Mouse (Mus musculus) hindbrain, embryonic 10.5 days (tissue): ENCODE results near the gene Stab1. TPM values are rescaled to one million over a fixed set of nuclear protein-coding genes. Genes with fewer than 3 reads are reported as not detected.
A peak's percentile ranks its signal among the peaks of the same experiment; 100 is the strongest.

Experiments used
- DNase-seq: peaks from one replicate; pipeline ENCODE4 v3.0.0-alpha.2; 2017; ENCODE audit warnings: low spot score
- H3K27ac ChIP-seq: fragments of 300-500 bp; sonication (generic); 2 replicates; pipeline ENCODE4 v1.5.1; 2016; ENCODE audit warnings: mild to moderate bottlenecking, moderate library complexity
- H3K27me3 ChIP-seq: fragments of 300-500 bp; sonication (generic); 2 replicates; pipeline ENCODE4 v1.6.1; 2016; ENCODE audit warnings: mild to moderate bottlenecking; ENCODE audit not compliant: poor library complexity, insufficient read depth, severe bottlenecking
- H3K36me3 ChIP-seq: fragments of 300-500 bp; sonication (generic); 2 replicates; pipeline ENCODE4 v1.6.1; 2016; ENCODE audit warnings: mild to moderate bottlenecking, moderate library complexity
- H3K4me1 ChIP-seq: fragments of 300-500 bp; sonication (generic); replicated peaks from 2 replicates; pipeline ENCODE4 v1.6.1; 2016; ENCODE audit warnings: mild to moderate bottlenecking
- H3K4me3 ChIP-seq: fragments of 300-500 bp; sonication (generic); 2 replicates; pipeline ENCODE4 v1.5.1; 2016; ENCODE audit warnings: mild to moderate bottlenecking, moderate library complexity
- H3K9me3 ChIP-seq: fragments of 300-500 bp; sonication (generic); 2 replicates; pipeline ENCODE4 v1.6.1; 2016; ENCODE audit warnings: mild to moderate bottlenecking, moderate library complexity
- WGBS: fragments of 180-500 bp; shearing (Covaris S2); methylation state at CpG from one replicate; pipeline ENCODE4 v1.1.7; 2016; 5-methylcytosine and 5-hydroxymethylcytosine counted together
- polyA plus RNA-seq: library from polyadenylated mRNA; unstranded; fragments of >200 nt; fragmentation: Nextera tagmentation; extraction: Ambion mirVana; gene quantifications from 2 replicates; pipeline ENCODE4 v1.2.1, GENCODE M21; 2016

Gene Stab1
- polyA plus RNA-seq, 1 experiment from 2014 or later: 25.7 TPM

GRCm38 (mm10) chr14:31132491-31132975 is 35.9 kb downstream of the Stab1 start:
- H3K4me3 ChIP-seq: peak overlapping the region; percentile 98
- 88% methylated on average over 7 of the region's 7 CpGs for WGBS
- peaks cover 65% of the 10 kb centered on the region for H3K4me1 ChIP-seq

DNA sequence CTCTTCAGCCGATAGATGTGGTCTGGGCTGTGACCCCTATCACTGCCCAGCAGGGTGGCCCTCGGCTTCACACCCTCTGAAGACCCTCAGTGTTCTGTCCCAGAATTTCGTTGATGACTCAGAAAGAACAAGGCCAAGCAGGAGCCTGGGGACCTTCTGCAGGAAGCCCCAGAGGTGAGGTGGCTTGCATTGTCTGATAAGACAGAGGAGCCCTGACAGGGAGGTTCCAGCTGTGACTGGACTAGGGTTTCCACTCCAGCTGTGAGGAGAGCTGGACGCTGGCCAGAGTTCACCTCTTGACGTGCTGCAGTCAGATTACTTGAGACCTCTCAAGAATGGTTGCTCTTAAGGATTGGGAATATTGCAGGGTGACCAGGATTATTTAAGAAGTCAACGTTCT is 36.4 kb downstream of the Stab1 start:
- Histone ChIP-seq H3K27me3 (no peaks in the 10 kb centered on the region), H3K27ac (peak overlapping the region; percentile 97), H3K9me3 (no peaks in the 10 kb centered on the region), H3K4me1 (peaks cover 67% of the 10 kb centered on the region), H3K4me3 (peak overlapping the region; percentile 98), H3K36me3 (peaks cover 48% of the 10 kb centered on the region)
- 13% methylated on average over 6 of the region's 6 CpGs for WGBS
- DNase-seq: no peak

More at GRCm38 (mm10) chr14:31132491-31132975, 35.9 kb downstream of the Stab1 start:
- peak overlapping the region; percentile 97; the same call in 1 of the 2 replicates for H3K27ac ChIP-seq
- peaks cover 53% of the 10 kb centered on the region for H3K36me3 ChIP-seq
- DNase-seq: no peak
- no peaks in the 10 kb centered on the region for H3K9me3 ChIP-seq
- no peaks in the 10 kb centered on the region for H3K27me3 ChIP-seq

DNA sequence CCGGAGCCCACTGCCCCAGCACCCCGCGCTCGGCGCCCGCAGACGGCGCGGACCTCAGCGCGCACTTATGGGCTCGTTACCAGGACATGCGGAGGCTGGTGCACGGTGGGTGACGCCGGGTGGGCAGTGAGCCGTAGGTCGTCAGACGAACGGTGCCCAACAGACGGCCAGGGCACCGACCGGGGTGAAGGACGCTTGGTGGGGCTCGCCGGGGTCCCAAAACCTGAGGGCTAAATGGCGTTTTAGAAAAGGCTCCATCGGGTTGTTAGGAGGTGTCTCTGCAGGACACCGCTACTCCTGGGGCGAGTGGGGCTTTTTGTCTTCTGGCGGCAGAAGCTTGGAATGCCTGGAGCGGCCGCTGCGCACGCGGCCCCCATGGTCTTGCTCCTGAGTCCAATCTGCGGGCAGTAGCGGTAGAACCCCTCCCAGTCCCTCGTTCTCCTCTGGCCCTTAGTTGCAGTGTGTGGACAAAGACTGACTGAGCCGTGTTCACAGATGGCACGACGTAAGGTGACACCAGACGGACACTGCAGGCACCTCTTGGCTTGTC is 37.1 kb downstream of the Stab1 start:
- DNase-seq: peak; percentile 57
- peak overlapping the region; percentile 97 for H3K27ac ChIP-seq
- under 1% methylated on average over 43 of the region's 43 CpGs for WGBS
- peaks cover 42% of the 10 kb centered on the region for H3K36me3 ChIP-seq
- no peaks in the 10 kb centered on the region for H3K27me3 ChIP-seq
- no peaks in the 10 kb centered on the region for H3K9me3 ChIP-seq
- H3K4me3 ChIP-seq: peak overlapping the region; percentile 98
- H3K4me1 ChIP-seq: peaks cover 73% of the 10 kb centered on the region

DNA sequence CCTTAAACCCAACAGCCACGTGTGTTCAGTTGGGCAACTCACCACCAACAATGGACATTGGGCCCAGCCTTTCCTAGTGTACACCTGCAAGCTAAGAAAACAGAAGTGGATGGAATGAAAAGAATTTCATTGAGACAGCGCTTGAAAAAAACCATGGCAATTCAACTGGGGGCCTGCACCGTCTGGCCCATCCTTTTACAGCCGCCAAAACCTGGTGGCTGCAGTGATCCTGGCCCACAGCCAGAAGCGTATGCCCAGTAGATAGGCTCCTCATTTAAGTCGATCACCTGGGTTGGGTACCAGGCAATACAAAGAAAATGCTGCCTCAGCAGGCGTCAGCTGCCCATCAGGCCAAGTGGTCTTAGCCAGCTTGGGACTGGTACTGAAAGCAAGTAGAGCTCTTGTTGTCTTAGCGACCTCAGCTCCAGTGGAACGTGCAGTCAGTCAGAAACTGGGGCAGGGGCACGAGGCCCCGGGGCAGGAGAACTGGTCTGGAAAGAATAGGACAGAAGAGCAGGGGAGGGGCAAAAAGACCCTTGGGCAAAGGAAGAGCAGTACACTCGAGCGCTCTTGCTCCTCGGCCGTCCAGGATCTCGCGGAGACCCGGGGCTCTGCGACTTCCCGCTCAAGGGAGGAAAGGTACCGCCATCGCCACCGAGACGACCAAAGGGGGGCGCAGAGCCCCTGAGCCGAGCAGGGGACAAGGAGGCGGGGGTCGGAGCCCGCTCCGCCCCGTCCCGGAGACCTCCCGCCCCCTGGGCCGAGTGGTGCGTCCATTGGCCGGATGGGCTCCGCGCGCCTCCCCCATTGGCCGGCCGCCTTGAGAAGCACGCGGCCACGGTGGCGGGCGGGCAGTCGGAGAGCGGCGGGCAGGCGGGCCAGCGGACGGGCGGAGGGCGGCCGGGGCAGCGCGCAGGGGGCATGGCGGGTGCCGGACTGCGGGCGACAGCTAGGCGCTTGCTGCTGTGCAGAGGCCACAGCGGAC is 37.9 kb downstream of the Stab1 start, which contains the start of gene Nt5dc2:
Nt5dc2 (plus strand) TSS at position 818 of the 985 bp plus-strand sequence.
- Histone ChIP-seq H3K27me3 (no peaks in the 10 kb centered on the region), H3K9me3 (no peaks in the 10 kb centered on the region), H3K4me1 (peaks cover 77% of the 10 kb centered on the region), H3K27ac (peak within 1 kb of the TSS; percentile 97), H3K36me3 (peaks cover 42% of the 10 kb centered on the region), H3K4me3 (peak within 1 kb of the TSS; percentile 98)
- DNase-seq: peak; percentile 93
- 5% methylated on average over 63 of the region's 63 CpGs for WGBS

GRCm38 (mm10) chr14:31129326-31130235 is 38.9 kb downstream of the Stab1 start:
- DNase-seq: no peak
- H3K9me3 ChIP-seq: no peaks in the 10 kb centered on the region
- peaks cover 82% of the 10 kb centered on the region for H3K4me1 ChIP-seq
- 71% methylated on average over 15 of the region's 15 CpGs for WGBS
- peak overlapping the region; percentile 97 for H3K27ac ChIP-seq
- H3K4me3 ChIP-seq: peak overlapping the region; percentile 98
- H3K27me3 ChIP-seq: no peaks in the 10 kb centered on the region
- H3K36me3 ChIP-seq: peaks cover 36% of the 10 kb centered on the region

DNA sequence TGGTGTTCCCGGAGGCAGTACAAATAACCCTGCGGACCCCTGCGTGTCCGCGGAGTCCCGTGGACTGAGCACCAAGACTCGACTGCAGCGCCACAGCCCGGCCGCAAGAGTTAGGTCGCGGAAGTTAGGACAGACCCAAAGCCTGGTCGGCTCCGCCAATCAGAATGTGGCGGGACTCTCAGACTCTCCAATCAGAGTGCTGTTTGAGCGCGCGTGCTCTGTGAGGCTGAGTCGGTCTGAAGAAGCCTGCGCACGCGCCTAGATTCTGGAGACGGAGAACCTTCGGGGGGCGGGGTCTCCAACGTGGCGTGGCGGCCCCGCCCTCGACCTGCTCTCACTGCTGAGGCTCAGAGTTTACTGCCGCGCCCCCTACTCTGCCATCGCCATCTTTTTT is 39.6 kb downstream of the Stab1 start, which contains the start of gene Smim4:
Smim4 (minus strand) TSS at position 131 of the 394 bp plus-strand sequence.
- Histone ChIP-seq H3K4me1 (peaks cover 76% of the 10 kb centered on the region), H3K4me3 (peak within 1 kb of the TSS; percentile 98), H3K27ac (peak within 1 kb of the TSS; percentile 97), H3K27me3 (no peaks in the 10 kb centered on the region), H3K9me3 (no peaks in the 10 kb centered on the region), H3K36me3 (peaks cover 36% of the 10 kb centered on the region)
- peak; percentile 99 for DNase-seq
- under 1% methylated on average over 33 of the region's 33 CpGs for WGBS

- Histone ChIP-seq H3K27ac (peak overlapping the region; percentile 97), H3K27me3 (no peaks in the 10 kb centered on the region), H3K36me3 (peaks cover 36% of the 10 kb centered on the region), H3K4me1 (peaks cover 70% of the 10 kb centered on the region), H3K9me3 (no peaks in the 10 kb centered on the region), H3K4me3 (peak overlapping the region; percentile 98)
- peak; percentile 65 for DNase-seq
- WGBS: 3% methylated on average over 23 of the region's 23 CpGs
Observed at GRCm38 (mm10) chr14:31128101-31128825, 40.2 kb downstream of the Stab1 start.

GRCm38 (mm10) chr14:31126826-31127225 is 41.6 kb downstream of the Stab1 start:
- H3K9me3 ChIP-seq: no peaks in the 10 kb centered on the region
- no peaks in the 10 kb centered on the region for H3K27me3 ChIP-seq
- WGBS: 96% methylated on average over 8 of the region's 8 CpGs
- H3K4me3 ChIP-seq: peak overlapping the region; percentile 98
- H3K27ac ChIP-seq: no peak overlapping the region
- no peak for DNase-seq
- peaks cover 39% of the 10 kb centered on the region for H3K36me3 ChIP-seq
- H3K4me1 ChIP-seq: peaks cover 56% of the 10 kb centered on the region

GRCm38 (mm10) chr14:31125106-31126075 is 43.0 kb downstream of the Stab1 start:
- 0 out of 2 replicates have a peak overlapping the region, but pooled peaks have one; percentile 29 for H3K27ac ChIP-seq
- H3K4me1 ChIP-seq: peaks cover 41% of the 10 kb centered on the region
- peaks cover 52% of the 10 kb centered on the region for H3K36me3 ChIP-seq
- 66% methylated on average over 9 of the region's 9 CpGs for WGBS
- no peaks in the 10 kb centered on the region for H3K27me3 ChIP-seq
- H3K9me3 ChIP-seq: no peaks in the 10 kb centered on the region
- DNase-seq: no peak
- no peak overlapping the region for H3K4me3 ChIP-seq

DNA sequence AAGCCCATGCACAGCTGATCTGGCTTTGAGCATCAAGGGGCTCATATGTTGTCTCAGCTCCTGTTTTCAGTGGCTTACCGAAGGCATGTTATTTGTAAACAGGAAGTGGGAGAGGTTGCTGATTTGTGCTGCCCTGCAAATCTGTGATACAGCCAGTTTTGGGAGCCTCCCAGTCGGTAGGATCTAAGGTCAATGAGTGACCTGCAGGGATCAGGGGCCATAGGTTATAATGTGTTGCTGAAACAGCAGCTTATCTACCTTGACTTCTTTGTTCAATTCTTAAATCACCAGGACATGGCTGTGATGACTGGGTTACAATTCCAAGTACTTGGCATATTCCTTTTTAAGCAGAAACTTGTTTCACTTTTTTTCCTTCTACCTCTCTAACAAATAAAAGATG is 52.9 kb downstream of the Stab1 start:
- Histone ChIP-seq H3K4me3 (no peak overlapping the region), H3K27me3 (no peaks in the 10 kb centered on the region), H3K27ac (no peak overlapping the region), H3K4me1 (no peaks in the 10 kb centered on the region), H3K9me3 (no peaks in the 10 kb centered on the region), H3K36me3 (peaks cover 98% of the 10 kb centered on the region)
- WGBS: 79% methylated on average over 2 of the region's 2 CpGs
- no peak for DNase-seq

- DNase-seq: no peak
- Histone ChIP-seq H3K9me3 (no peaks in the 10 kb centered on the region), H3K4me3 (no peak overlapping the region), H3K4me1 (no peaks in the 10 kb centered on the region), H3K27me3 (no peaks in the 10 kb centered on the region), H3K36me3 (peaks cover 100% of the 10 kb centered on the region), H3K27ac (no peak overlapping the region)
- WGBS: 82% methylated on average over 3 of the region's 3 CpGs
Observed at GRCm38 (mm10) chr14:31114011-31114410, 54.4 kb downstream of the Stab1 start.
